Mouse (Mus musculus) CH12.LX (cell line): Measurements from ENCODE around the gene Kndc1.

Experiments used
- CTCF ChIP-seq, 2 experiments: IDR thresholded peaks in 1 of 2; conservative IDR thresholded peaks in 1 of 2; 2 replicates each; pipeline ENCODE4 v1.5.1; 2011 to 2012; ENCODE audit warnings: low read depth in 2 of 2, low read length in 2 of 2, improper control_type of control experiment in 1 of 2, inconsistent platforms in 1 of 2, mild to moderate bottlenecking in 1 of 2, moderate library complexity in 1 of 2
- ELF1 ChIP-seq: IDR thresholded peaks from 2 replicates; pipeline ENCODE4 v1.6.1; 2014; ENCODE audit warnings: low read depth, mild to moderate bottlenecking, inconsistent platforms, low read length, improper control_type of control experiment
- MAFK ChIP-seq: IDR thresholded peaks from 2 replicates; pipeline ENCODE4 v1.6.1; 2011; ENCODE audit warnings: low read length, improper control_type of control experiment; ENCODE audit not compliant: insufficient replicate concordance
- MAX ChIP-seq: IDR thresholded peaks from 2 replicates; pipeline ENCODE4 v1.6.1; 2011; ENCODE audit warnings: low read length, improper control_type of control experiment
- POLR2A ChIP-seq: IDR thresholded peaks from 2 replicates; pipeline ENCODE4 v1.6.1; 2011; ENCODE audit warnings: low read depth, mild to moderate bottlenecking, improper control_type of control experiment, low read length
- POLR2AphosphoS2 ChIP-seq: IDR thresholded peaks from 2 replicates; pipeline ENCODE4 v1.6.1; 2011; ENCODE audit warnings: low read depth, low read length, improper control_type of control experiment
- RAD21 ChIP-seq: IDR thresholded peaks from 2 replicates; pipeline ENCODE4 v1.6.1; 2011; ENCODE audit warnings: low read depth, mild to moderate bottlenecking, low read length, improper control_type of control experiment, moderate library complexity

DNA sequence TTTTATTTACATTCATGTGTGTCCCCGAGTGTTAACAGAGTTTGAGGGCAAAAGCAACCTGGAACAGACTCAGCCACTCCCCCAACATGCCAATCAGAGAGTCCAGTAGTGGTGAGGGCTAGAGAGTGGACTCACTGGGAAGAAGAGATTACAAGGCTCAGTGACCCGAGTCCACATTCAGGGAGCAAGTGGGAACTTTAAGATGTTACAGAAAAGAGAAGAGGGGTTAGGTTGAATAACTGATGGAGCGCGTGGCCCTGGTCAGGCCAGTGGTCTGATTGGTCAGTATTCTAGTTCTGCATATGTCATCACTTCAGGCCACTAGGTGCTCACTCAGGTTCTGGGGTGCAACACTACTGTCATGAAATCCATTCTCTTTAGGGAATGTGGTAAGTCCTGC is 72.7 kb downstream of the Kndc1 start:
- no peak for TF ChIP-seq MAFK
- TF ChIP-seq RAD21, result no peak
- TF ChIP-seq POLR2A, result 0 out of 2 replicates have a peak, but pooled peaks have one; percentile 14
- no peak for TF ChIP-seq CTCF (conservative IDR thresholded peaks at IDR 0.05 in 1 of 2, IDR thresholded peaks at IDR 0.05 in 1 of 2; ENCODE audit: low read depth in 2 of 2, low read length in 2 of 2)
- TF ChIP-seq ELF1, result no peak
- TF ChIP-seq MAX, result no peak
- TF ChIP-seq POLR2AphosphoS2, result no peak
